Mouse (Mus musculus) adrenal gland, postnatal 10 days (tissue): Measurements from ENCODE around the gene Ppp6r3. TPM values are rescaled to one million over a fixed set of nuclear protein-coding genes. Genes with fewer than 3 reads are reported as not detected.

Experiments used
- DNase-seq: peaks from one replicate; pipeline ENCODE4 v3.0.0; 2021; ENCODE audit warnings: mixed read lengths
- total RNA-seq, 2 experiments: library from RNA; stranded (reverse); gene quantifications; 2 replicates each; pipeline ENCODE4 v1.2.3; 2021

Gene Ppp6r3
- total RNA-seq, 2 experiments from 2014 or later: 87.1 to 99.7 TPM

GRCm38 (mm10) chr19:3434124-3434523 is 141.4 kb downstream of the Ppp6r3 start:
- DNase-seq: no peak

DNA sequence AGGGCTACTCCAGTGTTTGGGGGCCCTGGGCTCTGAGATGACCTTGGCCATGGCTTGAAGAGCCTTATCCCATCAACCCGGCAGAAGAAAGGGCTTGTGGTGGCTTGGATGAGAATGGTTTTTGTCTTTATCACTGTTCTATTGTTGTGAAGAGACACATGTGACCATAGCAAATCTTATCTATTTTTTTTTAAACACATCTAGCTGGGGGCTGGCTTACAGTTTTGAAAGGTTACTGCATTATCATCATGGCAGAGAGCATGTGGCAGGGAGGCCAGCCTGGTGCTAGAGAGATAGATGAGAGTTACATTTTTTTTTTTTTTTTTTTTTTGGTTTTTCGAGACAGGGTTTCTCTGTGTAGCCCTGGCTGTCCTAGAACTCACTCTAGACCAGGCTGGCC is 143.6 kb downstream of the Ppp6r3 start:
- DNase-seq: no peak

DNA sequence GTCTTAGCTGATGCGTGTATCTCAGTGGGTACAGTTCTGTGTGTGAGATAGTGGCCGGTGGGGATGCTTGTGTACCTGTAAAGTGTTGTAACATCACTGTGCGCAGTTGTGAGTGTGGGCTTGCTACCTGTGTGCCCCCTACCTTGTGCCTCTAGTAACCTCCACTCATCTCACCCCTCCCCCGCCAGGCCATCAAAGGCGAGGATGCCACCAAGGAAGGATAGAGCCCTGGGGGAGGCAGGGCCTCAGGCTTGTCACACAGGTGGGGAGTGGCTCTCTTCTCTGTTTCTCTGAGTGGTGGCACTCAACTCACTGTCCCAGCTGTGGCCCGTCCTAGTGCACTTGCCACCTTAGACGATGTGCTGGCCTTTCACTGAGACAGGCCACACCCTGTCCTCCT is 144.5 kb downstream of the Ppp6r3 start:
- no peak for DNase-seq

- no peak for DNase-seq
These were observed 146.3 kb downstream of the Ppp6r3 start for GRCm38 (mm10) chr19:3429156-3429816.

DNA sequence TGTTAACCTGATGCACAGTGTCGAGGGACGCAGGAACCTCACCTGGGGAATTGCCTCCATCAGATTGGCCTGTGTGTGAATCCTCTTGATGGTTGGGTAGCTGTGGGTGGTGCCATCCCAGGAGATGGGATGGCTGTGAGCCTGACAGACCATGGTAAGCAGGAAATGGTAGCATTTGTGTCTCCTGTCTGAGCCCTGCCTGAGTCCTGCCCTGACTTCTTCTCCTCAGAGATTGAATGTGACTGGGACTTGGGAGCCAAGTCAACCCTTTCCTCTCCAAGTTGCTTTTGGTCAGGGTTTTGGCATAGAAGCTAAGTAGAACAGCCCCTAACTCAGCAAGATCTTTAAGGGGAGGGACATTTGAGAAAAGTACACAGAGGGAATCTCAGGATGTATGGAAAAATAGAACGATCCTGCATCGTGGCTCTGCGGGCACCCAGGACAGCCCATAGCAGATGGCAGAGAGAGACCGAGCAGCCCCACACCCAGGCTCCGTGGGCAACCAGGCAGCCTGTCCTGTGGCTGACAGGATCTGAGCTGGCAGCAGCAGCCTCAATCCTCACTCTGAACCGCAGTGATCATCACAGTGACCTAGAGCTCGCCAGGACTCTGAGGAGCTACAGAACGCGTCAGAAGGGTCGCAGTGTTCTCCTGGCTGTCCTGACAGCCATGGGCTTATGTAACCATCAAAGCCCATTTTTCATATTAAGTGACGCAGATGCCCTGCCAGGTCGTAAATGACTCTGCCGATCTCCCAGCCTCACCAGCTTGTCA is 147.3 kb downstream of the Ppp6r3 start:
- no peak for DNase-seq

DNA sequence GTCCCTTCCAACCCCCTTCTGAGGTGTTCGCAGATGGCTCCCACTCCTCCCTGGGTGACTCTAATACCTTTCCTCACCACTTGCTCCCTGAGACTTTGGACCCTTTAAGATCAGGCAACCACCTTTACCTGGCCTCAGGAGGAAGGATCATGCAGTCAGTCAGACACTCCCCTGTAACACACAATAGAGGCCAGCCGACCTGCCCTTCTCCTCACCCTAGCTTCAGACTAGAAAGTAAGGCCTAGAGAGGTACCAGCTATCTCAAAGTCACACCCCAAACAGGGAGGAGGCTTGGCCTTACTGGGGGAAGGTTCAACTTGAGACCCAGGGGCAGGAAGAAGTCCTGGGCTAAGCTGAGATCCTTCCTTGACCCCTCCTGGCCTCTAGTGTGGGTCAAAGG is 151.3 kb downstream of the Ppp6r3 start:
- DNase-seq: no peak

DNA sequence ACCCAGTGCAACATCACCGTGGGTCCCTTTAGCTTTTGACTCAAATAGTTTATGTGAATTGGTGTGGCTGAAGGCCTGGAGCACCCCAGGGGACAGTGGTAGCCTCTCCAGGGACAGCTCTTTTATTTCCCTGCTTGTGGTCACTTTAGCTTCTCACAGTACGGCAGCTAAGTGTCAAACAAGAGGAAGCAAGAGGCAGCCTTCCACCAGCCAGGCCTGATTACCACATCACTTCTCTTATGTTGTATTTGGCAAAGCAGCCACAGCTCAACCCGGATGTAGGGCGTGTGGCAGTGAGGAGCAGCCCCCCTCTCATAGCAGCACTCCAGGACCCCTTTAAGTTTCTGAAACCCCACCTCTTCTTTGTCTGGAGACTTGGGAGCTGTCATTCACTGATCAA is 152.6 kb downstream of the Ppp6r3 start:
- no peak for DNase-seq

DNA sequence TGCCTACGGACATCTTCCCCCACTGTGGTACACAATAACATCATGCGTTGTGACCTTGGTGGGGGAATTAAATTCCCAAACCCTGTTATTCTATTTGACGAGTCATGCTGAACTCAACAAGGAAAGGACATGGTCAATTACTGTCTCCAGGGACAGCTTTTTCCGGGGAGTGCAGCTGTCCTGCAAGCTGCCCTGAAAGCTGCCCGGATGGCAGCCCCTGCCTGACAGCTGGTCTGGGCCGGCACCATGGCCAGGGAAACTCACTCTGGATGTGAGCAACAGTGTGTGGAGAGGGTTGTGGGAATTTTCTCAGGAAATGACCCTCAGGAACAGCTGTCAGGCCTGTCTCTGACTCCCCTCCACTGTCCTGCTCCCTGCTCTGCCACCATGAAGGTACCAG is 153.1 kb downstream of the Ppp6r3 start:
- no peak for DNase-seq

DNA sequence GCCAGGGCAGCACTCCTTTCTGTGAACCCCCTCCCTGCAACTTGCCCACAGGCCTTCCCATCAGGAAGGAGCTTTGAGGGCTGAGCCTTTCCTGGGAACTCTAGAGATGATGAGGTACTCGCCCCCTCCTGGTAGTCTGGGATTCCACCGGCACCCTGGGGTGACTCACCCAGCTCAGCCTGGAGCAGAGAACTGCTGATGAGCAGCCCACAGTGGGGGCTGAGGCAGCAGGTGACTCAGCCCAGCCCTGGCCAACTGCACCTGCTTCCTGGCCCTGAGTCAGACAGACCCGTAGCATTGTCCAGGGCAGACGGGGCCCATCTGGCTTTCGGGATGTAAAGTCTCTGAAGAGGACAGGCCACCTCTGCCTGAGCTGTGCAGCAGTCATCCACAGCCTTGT is 156.3 kb downstream of the Ppp6r3 start:
- peak; percentile 38 for DNase-seq

GRCm38 (mm10) chr19:3414268-3414733 is 161.2 kb downstream of the Ppp6r3 start, which contains the start of gene Gal:
Gal (minus strand) TSS chr19:3414544.
- DNase-seq: peak; percentile 60

- DNase-seq: no peak
These were observed 169.8 kb downstream of the Ppp6r3 start for GRCm38 (mm10) chr19:3405531-3406281.

Other genes with a start within 250 kb of the Ppp6r3 start
- gene Tesmin, start 186.9 kb downstream of the Ppp6r3 start, total RNA-seq: 1 to 10 TPM; 1.2 to 1.4 TPM
- gene Gal, start 161.2 kb downstream of the Ppp6r3 start, total RNA-seq: 10 to 100 TPM; 15.8 to 18.0 TPM
- gene Lrp5, start 110.8 kb upstream of the Ppp6r3 start, total RNA-seq: 100 to 1,000 TPM in 1 of 2 experiments, 10 to 100 TPM in 1; 87.0 to 104 TPM
- gene 1810055G02Rik, start 132.5 kb upstream of the Ppp6r3 start, total RNA-seq: 10 to 100 TPM; 20.9 to 45.9 TPM
- gene Kmt5b, start 191.7 kb upstream of the Ppp6r3 start, total RNA-seq: 10 to 100 TPM; 42.2 to 55.8 TPM